Mouse (Mus musculus): ENCODE results near the gene Map1a.

Map1a gene

DNA sequence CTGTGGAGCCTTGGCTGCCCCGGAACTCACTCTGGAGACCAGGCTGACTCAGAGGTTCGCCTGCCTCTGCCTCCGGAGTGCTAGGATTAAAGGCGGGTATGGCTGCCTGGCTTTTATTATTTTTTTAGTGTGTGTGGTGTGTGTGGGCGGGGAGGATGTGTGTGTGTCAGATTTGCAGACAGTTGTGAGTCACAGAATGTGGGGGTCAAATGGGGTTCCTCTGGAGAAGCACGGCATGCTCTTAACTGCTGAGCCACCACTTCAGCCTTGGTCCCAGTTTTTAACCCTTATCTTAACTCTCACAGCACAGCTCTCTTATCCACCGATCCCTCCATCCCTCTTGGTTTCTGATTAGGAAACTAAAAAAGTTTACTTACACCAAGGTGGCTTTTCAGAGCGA lies 26.9 kb downstream of the Map1a start:
- DNase-seq: no peak

GRCm38 (mm10) chr2:121323041-121323440 lies 33.6 kb downstream of the Map1a start:
- DNase-seq: no peak

GRCm38 (mm10) chr2:121323693-121324470 lies 34.5 kb downstream of the Map1a start:
- DNase-seq: no peak

GRCm38 (mm10) chr2:121329492-121329891 lies 40.1 kb downstream of the Map1a start:
- no peak for DNase-seq

- no peak for DNase-seq
Measured at GRCm38 (mm10) chr2:121339057-121339456, 49.7 kb downstream of the Map1a start.

GRCm38 (mm10) chr2:121353156-121353555 lies 63.8 kb downstream of the Map1a start:
- DNase-seq: no peak

DNA sequence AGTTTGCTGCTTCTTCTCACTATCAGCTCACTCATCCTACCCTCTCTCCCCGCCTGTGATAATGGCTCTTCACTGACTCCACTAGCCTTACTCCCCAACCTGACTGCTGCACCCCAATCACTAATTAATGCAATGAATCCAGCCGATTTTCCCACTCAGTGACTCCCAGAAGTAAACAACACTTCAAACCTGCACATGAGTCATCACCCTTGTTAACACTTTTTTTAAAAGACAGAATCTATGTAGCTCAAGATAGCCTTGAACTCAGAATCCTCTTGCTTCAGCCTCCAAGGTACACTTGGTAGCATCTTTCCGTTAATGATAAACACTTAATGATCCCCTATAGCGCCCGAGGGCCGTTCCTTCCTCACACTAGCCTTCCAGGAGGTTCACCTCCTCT lies 65.0 kb downstream of the Map1a start:
- DNase-seq: no peak

GRCm38 (mm10) chr2:121354820-121355592 lies 65.6 kb downstream of the Map1a start, which contains the start of gene Ppip5k1:
TSS of gene Ppip5k1 (minus strand) at chr2:121355396.
- peak; percentile 99 for DNase-seq

DNA sequence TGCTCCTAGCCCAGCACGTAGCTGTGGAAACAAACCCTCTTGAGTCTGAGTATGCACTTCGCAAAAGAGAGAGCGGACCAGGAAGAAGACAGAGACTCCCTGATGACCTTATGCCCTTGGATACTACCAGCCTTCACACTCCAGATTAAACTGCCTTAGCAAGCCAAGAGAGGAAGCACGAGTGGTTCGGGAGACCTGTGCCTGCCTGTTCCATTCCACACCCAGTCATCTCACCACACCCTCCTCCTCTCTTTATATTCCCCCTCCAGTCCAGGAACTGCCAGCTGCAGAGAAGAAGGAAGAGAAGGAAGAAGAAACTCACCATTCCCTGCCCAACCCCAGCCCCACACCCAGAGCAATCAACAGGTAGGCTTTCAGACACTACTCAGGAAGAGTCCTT lies 68.1 kb downstream of the Map1a start, which contains the start of gene Ckmt1:
Gene Ckmt1 (plus strand): TSS at position 221 of the 400 bp plus-strand sequence.
- no peak for DNase-seq

DNA sequence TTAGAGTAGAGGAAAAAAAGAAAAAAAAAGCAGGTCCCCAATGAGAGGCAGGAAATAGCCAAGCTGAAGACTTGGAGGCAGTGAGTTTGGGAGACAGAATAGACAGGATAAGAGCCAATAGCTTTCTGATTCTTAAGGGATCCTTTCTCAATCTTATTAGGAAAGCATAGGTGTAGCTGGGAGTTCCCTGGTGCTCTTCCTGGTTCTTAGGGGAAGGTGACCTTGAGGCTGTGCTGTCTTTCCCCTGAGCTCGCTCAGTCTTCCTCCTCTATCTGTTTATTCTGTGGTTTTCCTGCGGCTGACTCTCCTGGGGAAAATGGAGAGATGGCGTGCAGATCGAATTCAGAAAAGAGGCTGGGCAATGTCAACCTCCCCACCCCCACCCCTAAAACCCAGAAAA lies 68.6 kb downstream of the Map1a start:
- DNase-seq: no peak

DNA sequence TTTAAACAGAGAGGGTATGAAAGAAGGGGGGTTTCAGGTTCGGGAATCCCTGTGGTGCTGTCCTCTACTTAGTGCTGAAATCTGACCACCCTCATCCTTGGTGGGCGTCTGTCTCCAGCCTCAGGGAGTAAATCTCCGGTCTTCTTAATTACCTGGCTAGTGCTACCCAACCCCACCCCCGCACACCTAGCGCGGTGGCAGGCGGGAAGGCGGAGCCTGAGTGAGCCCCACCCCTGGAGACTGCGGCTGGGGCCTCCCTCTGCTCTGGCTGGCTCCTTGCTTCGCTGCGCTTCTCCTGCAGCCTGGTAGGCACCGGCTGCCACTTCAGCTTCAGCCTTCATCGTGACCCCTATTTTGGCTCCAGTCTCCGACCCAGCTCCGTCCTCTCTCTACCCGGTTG lies 69.0 kb downstream of the Map1a start:
- DNase-seq: peak; percentile 80

GRCm38 (mm10) chr2:121359461-121359860 lies 70.1 kb downstream of the Map1a start:
- no peak for DNase-seq
